Mouse (Mus musculus) kidney, embryonic 16.5 days (tissue): Measurements from ENCODE around the gene Tshz2. TPM values are rescaled to one million over a fixed set of nuclear protein-coding genes. Genes with fewer than 3 reads are reported as not detected.

ENCODE experiments used
- ATAC-seq: fragments of 200-750 bp; cut with Nextera tagmentation; 2 replicates; pipeline ENCODE4 v1.8.0; 2017; ENCODE audit warnings: moderate TSS enrichment; ENCODE audit not compliant: low FRiP score, low TSS enrichment
- H3K27ac ChIP-seq: fragments of 300-500 bp; sonication (generic); 2 replicates; pipeline ENCODE4 v1.5.1; 2014; ENCODE audit warnings: low read length
- H3K27me3 ChIP-seq: fragments of 300-500 bp; sonication (generic); 2 replicates; pipeline ENCODE4 v1.6.1; 2014; ENCODE audit warnings: low read length, control low read depth, mixed read lengths; ENCODE audit not compliant: insufficient read depth
- H3K36me3 ChIP-seq: fragments of 300-500 bp; sonication (generic); 2 replicates; pipeline ENCODE4 v1.6.1; 2014; ENCODE audit warnings: low read length, control low read depth, mixed read lengths; ENCODE audit not compliant: insufficient read depth
- H3K4me1 ChIP-seq: fragments of 300-500 bp; sonication (generic); 2 replicates; pipeline ENCODE4 v1.6.1; 2014; ENCODE audit warnings: low read length, control low read depth, mixed read lengths; ENCODE audit not compliant: insufficient read depth
- H3K4me2 ChIP-seq: fragments of 300-500 bp; sonication (generic); replicated peaks from 2 replicates; pipeline ENCODE4 v1.6.1; 2014; ENCODE audit warnings: low read depth, low read length
- H3K4me3 ChIP-seq: fragments of 300-500 bp; sonication (generic); 2 replicates; pipeline ENCODE4 v1.5.1; 2014; ENCODE audit warnings: mild to moderate bottlenecking, low read length
- H3K9ac ChIP-seq: fragments of 300-500 bp; sonication (generic); replicated peaks from 2 replicates; pipeline ENCODE4 v1.6.1; 2014; ENCODE audit warnings: low read length
- H3K9me3 ChIP-seq: fragments of 300-500 bp; sonication (generic); 2 replicates; pipeline ENCODE4 v1.6.1; 2016; ENCODE audit warnings: low read length, control low read depth
- WGBS: fragments of 180-500 bp; shearing (Covaris S2); extraction: QIAGEN DNeasy Blood & Tissue Kit; methylation state at CpG from one replicate; pipeline ENCODE4 v1.1.7; 2014; 5-methylcytosine and 5-hydroxymethylcytosine counted together
- polyA plus RNA-seq: library from polyadenylated mRNA; unstranded; fragments of >200 nt; fragmentation: Nextera tagmentation; extraction: Ambion mirVana; gene quantifications from 2 replicates; pipeline ENCODE4 v1.2.1, GENCODE M21; 2015

Tshz2 gene
- polyA plus RNA-seq, 1 experiment from 2014 or later: 11.5 TPM

DNA sequence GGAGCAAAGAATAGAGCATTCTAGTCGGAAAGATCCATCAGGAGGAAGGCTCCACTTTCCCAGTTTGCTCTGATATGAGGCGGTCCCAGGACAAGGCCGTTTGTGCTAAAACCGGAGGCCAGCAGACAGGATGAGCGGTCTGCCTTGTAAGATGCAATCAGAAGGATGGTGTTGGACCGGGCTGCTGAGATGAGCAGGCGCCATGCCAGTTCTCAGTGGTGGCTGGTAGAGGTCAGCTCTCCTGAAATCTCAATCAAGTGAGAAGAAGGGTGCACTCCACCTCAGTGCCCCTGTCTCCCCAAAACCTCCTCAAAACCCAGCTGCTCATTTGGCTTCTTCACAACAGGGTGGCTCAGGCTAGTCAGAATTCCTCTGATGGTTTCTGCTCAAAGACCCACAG, 358.2 kb downstream of the Tshz2 start:
- no peak overlapping the region for H3K27ac ChIP-seq
- H3K27me3 ChIP-seq: no peaks in the 10 kb centered on the region
- 88% methylated on average over 7 of the region's 7 CpGs for WGBS
- ATAC-seq: no peak
- H3K9me3 ChIP-seq: no peaks in the 10 kb centered on the region
- H3K9ac ChIP-seq: no peak overlapping the region
- H3K4me2 ChIP-seq: no peak overlapping the region
- H3K36me3 ChIP-seq: no peaks in the 10 kb centered on the region
- peaks cover 10% of the 10 kb centered on the region for H3K4me1 ChIP-seq
- H3K4me3 ChIP-seq: no peak overlapping the region

DNA sequence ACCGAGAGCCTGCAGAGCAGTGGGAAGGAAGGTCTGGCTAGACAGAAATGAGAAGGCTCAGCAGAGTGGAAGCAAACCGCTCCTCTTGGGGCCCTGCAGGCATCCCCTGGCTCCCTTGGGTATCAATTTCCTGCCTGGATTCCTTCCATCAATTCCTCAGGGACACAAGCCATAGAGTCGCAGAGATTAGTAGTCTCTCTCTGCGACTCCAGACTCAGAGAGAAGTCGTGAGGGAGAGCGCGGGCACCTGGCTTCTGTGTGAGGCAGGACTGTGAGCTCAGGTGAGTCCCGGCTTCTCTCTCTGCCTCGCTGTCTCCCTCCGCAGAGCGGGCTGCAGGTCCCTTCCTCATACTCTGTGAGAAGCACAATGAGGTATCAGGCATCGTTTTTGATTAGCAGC, 363.2 kb downstream of the Tshz2 start:
- no peaks in the 10 kb centered on the region for H3K27me3 ChIP-seq
- peak overlapping the region; percentile 48 for H3K4me2 ChIP-seq
- no peaks in the 10 kb centered on the region for H3K9me3 ChIP-seq
- peak overlapping the region; percentile 68 for H3K27ac ChIP-seq
- no peaks in the 10 kb centered on the region for H3K36me3 ChIP-seq
- ATAC-seq: peak; percentile 18; the same call in 1 of the 2 replicates
- peak overlapping the region; percentile 41 for H3K9ac ChIP-seq
- 10% methylated on average over 12 of the region's 12 CpGs for WGBS
- peak overlapping the region; percentile 14; the same call in 1 of the 2 replicates for H3K4me3 ChIP-seq
- H3K4me1 ChIP-seq: peaks cover 49% of the 10 kb centered on the region

GRCm38 (mm10) chr2:169996501-169997237, 363.9 kb downstream of the Tshz2 start:
- ATAC-seq: peak; percentile 62
- Histone ChIP-seq H3K36me3 (no peaks in the 10 kb centered on the region), H3K27ac (peak overlapping the region; percentile 68), H3K9ac (no peak overlapping the region), H3K4me3 (peak overlapping the region; percentile 14; the same call in 1 of the 2 replicates), H3K4me1 (peaks cover 49% of the 10 kb centered on the region), H3K4me2 (peak overlapping the region; percentile 48), H3K9me3 (no peaks in the 10 kb centered on the region), H3K27me3 (no peaks in the 10 kb centered on the region)
- WGBS: 21% methylated on average over 16 of the region's 16 CpGs

DNA sequence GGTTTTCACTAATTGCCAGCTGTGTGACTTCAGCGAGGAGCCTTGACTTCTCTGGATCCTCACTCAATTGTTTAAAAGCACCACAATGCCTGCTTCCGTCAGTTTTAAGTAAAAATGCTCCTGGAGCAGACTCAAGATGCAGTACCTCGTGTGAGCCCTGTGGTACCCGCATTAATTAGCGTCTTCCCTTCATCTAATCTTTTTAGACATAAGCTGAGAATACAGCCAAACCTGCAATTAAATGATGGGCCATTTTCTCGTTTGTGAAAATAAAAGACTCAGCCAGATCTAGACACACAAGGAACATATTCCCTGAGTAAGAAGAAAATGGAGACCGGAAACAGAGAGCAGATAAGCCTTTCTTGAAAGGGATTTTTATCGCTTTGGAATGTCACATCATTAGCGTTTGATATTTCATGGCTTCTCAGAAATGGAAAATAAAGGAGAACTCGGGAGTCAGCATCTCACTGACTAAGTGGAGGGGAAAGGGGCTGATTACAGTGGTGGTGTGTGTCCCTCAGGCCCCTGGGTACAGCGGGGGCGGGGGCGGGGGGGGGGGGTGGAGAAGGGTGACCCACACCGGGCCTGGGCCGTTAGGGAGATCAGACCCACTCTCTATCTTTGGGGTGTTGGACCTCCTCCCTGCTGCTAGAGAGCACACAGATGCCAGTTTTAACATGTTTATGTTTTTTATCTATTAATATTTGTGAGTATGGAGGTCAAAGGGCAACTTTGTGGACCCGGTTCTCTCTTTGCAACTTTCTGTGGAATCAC, 364.6 kb downstream of the Tshz2 start:
- no peak for ATAC-seq
- Histone ChIP-seq H3K27ac (peak overlapping the region; percentile 68), H3K27me3 (no peaks in the 10 kb centered on the region), H3K4me2 (no peak overlapping the region), H3K4me3 (no peak overlapping the region), H3K9ac (no peak overlapping the region), H3K4me1 (peaks cover 53% of the 10 kb centered on the region), H3K36me3 (no peaks in the 10 kb centered on the region), H3K9me3 (no peaks in the 10 kb centered on the region)
- WGBS: 59% methylated on average over 16 of the region's 16 CpGs

DNA sequence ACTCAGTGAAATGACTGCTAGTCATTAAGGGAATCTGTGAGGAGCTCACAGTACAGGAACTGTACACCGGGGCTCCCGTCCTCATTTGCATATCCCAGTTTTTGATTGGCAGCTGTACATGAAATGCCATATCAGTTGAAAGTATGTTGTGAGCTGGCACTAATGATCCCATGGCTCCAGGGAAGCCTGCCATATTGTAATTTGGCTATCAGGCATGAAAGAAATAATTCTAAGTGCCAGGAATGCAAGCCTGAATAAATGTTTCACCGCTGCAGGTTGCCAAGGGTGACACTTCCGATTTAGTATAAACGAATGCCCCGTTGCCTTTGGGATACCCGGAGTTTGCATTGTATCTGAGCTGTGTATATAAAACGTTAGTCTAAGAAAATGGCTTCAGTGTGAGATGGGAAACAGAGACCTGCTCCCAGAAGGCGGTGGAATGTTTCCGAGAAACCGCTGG, 366.1 kb downstream of the Tshz2 start:
- H3K27me3 ChIP-seq: no peaks in the 10 kb centered on the region
- WGBS: 36% methylated on average over 11 of the region's 11 CpGs
- H3K4me3 ChIP-seq: no peak overlapping the region
- no peaks in the 10 kb centered on the region for H3K36me3 ChIP-seq
- no peaks in the 10 kb centered on the region for H3K9me3 ChIP-seq
- H3K4me1 ChIP-seq: peaks cover 59% of the 10 kb centered on the region
- no peak overlapping the region for H3K9ac ChIP-seq
- no peak for ATAC-seq
- H3K27ac ChIP-seq: peak overlapping the region; percentile 36
- H3K4me2 ChIP-seq: no peak overlapping the region

- no peak overlapping the region for H3K4me2 ChIP-seq
- ATAC-seq: no peak
- H3K4me1 ChIP-seq: peaks cover 35% of the 10 kb centered on the region
- H3K9ac ChIP-seq: no peak overlapping the region
- no peaks in the 10 kb centered on the region for H3K36me3 ChIP-seq
- H3K9me3 ChIP-seq: no peaks in the 10 kb centered on the region
- H3K27ac ChIP-seq: no peak overlapping the region
- no peaks in the 10 kb centered on the region for H3K27me3 ChIP-seq
- WGBS: 63% methylated on average over 25 of the region's 25 CpGs
- no peak overlapping the region for H3K4me3 ChIP-seq
These were observed 370.0 kb downstream of the Tshz2 start for GRCm38 (mm10) chr2:170002594-170003504.

DNA sequence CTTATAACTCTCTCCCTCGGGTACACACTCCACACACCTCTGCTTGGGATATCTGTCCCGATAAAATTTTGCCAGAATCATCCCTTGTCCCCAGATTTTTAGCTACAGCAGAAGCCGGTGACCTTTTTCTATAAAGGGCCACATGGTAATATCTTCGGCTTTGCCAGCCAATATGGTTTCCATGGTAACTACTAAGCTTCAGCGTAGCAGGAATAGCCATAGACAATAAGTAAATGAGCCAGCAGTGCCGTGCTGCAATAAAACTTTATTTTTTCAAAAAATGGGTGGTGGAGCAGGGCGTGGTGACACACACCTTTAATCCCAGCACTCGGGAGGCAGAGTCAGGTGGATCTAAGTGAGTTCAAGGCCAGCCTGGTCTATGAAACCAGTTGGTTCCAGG, 370.9 kb downstream of the Tshz2 start:
- no peak overlapping the region for H3K4me3 ChIP-seq

GRCm38 (mm10) chr2:170006829-170007228, 374.0 kb downstream of the Tshz2 start:
- WGBS: 68% methylated on average over 8 of the region's 8 CpGs
- Histone ChIP-seq H3K36me3 (no peaks in the 10 kb centered on the region), H3K27me3 (no peaks in the 10 kb centered on the region), H3K4me3 (no peak overlapping the region), H3K9ac (no peak overlapping the region), H3K9me3 (peaks cover 6% of the 10 kb centered on the region), H3K4me1 (peaks cover 18% of the 10 kb centered on the region), H3K4me2 (no peak overlapping the region), H3K27ac (0 out of 2 replicates have a peak overlapping the region, but pooled peaks have one; percentile 4)
- no peak for ATAC-seq

More for the DNA sequence above, 370.9 kb downstream of the Tshz2 start:
- Histone ChIP-seq H3K4me2 (no peak overlapping the region), H3K27me3 (no peaks in the 10 kb centered on the region), H3K27ac (no peak overlapping the region), H3K36me3 (no peaks in the 10 kb centered on the region), H3K4me1 (peaks cover 27% of the 10 kb centered on the region), H3K9ac (no peak overlapping the region), H3K9me3 (peaks cover 4% of the 10 kb centered on the region)
- no peak for ATAC-seq
- WGBS: 83% methylated on average over 8 of the region's 8 CpGs

DNA sequence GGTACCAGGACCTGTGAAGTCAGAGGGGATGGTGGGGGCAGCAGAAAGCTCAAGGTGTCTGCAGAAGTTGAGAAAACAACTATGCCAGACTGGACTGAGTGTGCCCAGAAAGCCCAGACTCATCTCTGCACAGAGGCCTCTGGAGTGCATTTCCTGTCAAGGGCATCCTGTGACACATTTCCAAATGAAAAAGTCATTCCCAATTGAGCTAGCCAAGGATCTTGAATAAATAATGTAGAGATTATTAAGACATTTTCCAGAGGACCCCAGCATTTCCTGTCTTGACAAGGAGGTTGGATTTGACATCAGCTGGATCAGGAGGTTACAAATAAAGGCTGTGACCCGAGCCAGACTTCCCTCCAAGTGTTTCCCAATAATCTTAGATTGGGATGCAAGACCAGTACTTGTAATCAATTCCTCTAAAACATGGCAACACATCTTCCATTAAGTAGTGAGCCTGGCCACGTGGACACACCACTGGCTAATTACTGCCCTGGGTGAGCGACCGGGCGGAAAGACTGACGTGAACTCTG, 374.7 kb downstream of the Tshz2 start:
- Histone ChIP-seq H3K9me3 (peaks cover 6% of the 10 kb centered on the region), H3K36me3 (no peaks in the 10 kb centered on the region), H3K9ac (no peak overlapping the region), H3K27ac (no peak overlapping the region), H3K4me1 (peaks cover 20% of the 10 kb centered on the region), H3K4me2 (no peak overlapping the region), H3K27me3 (no peaks in the 10 kb centered on the region), H3K4me3 (no peak overlapping the region)
- WGBS: 59% methylated on average over 6 of the region's 6 CpGs
- ATAC-seq: no peak
